Mouse (Mus musculus): ENCODE measurements around the gene Fam107a. TPM values are rescaled to one million over a fixed set of nuclear protein-coding genes. Genes with fewer than 3 reads are reported as not detected.

Gene Fam107a
- polyA plus RNA-seq, 1 experiment: 0.16 TPM

DNA sequence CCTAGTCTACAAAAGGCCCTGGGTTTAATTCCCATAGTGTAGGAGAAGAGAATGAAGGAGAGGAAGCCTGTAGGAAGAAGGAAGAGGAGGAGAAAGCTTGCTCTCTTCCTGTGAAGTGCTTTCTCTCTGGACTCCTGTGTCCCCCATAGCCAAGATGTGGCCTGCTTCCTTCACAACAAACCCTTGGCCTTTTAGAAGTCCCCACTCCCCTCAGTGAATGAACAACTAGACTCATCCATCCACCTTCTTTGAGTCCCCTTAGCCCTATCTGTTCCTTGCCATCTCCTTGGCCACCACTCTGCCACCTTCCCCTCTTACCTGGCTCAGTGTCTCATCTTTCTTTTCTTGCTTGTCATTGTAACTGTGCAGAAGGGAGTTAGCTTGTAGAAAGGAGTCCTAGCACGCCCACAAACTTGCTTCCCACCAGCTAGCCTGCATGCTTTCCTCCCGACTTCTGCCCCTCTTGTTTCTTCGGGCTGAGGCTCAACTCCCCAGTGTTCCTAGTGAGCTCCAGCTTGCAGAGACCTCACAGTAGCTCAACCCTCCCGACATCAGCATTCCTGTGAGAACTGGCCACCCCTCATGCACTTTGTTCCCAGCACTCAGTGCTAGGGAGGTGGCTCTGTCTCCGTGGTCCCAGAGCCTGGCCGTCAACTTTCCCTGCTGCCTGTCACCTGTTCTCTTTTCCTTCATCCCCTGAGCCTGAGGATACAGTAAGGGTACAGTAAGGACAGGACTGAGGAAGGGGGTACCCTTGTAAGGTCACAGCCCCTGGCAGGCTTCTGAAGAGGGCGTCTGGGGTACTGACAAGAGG, 60.1 kb downstream of the Fam107a start:
- Histone ChIP-seq H3K4me3 (ENCODE audit: low read depth, low read length) (peak overlapping the region; percentile 31), H3K4me1 (ENCODE audit: control insufficient read depth, insufficient read depth, insufficient read length, low read length) (peaks cover 18% of the 10 kb centered on the region; the same call in 1 of the 2 replicates), H3K27ac (ENCODE audit: insufficient read depth, low read depth, low read length) (peak overlapping the region; percentile 86), H3K36me3 (ENCODE audit: control insufficient read depth, insufficient read depth, low read length) (no peaks in the 10 kb centered on the region), H3K27me3 (ENCODE audit: control insufficient read depth, insufficient read depth, low read length) (no peaks in the 10 kb centered on the region)
- 35% methylated on average over 7 of the region's 7 CpGs for WGBS
- TF ChIP-seq POLR2A (IDR thresholded peaks at IDR 0.05; ENCODE audit: low read depth, low read length) (no peak), CTCF (IDR thresholded peaks at IDR 0.05; ENCODE audit: extremely low read depth, insufficient read length, insufficient replicate concordance, low read depth, low read length) (no peak)

DNA sequence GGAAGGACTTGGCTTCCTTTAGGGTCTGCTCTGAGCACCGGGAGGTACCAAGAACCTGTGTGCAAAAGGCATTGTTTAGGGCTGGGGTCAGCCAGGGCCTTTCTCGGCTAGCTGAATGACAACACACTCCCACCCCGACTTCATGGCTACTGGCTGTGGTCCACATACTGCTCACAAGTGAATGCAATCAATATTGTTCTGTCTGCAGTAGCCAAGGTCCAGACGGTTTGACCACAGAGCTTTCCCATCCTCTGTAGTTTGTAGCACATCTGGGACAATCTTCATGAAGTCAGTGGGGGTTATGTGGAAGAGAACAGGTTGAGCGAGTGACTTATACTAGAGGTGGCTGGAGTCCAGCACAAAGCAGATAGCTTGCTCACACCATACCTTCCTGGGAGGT, 60.9 kb downstream of the Fam107a start:
- no peak overlapping the region for H3K27ac ChIP-seq (ENCODE audit: insufficient read depth, low read depth, low read length)
- no peak for TF ChIP-seq CTCF (IDR thresholded peaks at IDR 0.05; ENCODE audit: extremely low read depth, insufficient read length, insufficient replicate concordance, low read depth, low read length)
- TF ChIP-seq POLR2A (IDR thresholded peaks at IDR 0.05; ENCODE audit: low read depth, low read length): no peak
- no peaks in the 10 kb centered on the region for H3K27me3 ChIP-seq (ENCODE audit: control insufficient read depth, insufficient read depth, low read length)
- H3K36me3 ChIP-seq (ENCODE audit: control insufficient read depth, insufficient read depth, low read length): no peaks in the 10 kb centered on the region
- H3K4me1 ChIP-seq (ENCODE audit: control insufficient read depth, insufficient read depth, insufficient read length, low read length): peaks cover 18% of the 10 kb centered on the region; the same call in 1 of the 2 replicates
- WGBS: 76% methylated on average over 5 of the region's 5 CpGs
- no peak overlapping the region for H3K4me3 ChIP-seq (ENCODE audit: low read depth, low read length)

DNA sequence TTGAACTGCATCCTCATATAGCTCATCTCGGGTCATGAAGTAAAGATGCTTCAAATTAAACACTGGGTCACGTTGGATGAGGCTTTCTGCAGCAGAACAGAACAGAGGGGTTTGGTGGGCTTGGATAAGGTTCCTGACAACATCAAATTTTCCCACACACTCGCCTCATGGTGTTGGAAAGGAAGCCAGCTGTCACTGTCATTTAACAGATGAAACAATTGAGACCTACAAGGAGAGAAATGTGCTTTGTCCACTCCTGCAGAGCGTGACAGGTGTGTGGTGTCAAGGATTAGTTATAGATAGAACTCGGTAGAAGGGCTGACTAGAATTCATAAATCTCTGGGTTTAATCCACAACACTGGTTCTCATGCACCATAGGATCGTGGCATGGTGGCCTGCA, 61.8 kb downstream of the Fam107a start:
- Histone ChIP-seq H3K27me3 (ENCODE audit: control insufficient read depth, insufficient read depth, low read length) (no peaks in the 10 kb centered on the region), H3K36me3 (ENCODE audit: control insufficient read depth, insufficient read depth, low read length) (no peaks in the 10 kb centered on the region), H3K4me1 (ENCODE audit: control insufficient read depth, insufficient read depth, insufficient read length, low read length) (peaks cover 21% of the 10 kb centered on the region; the same call in 1 of the 2 replicates), H3K27ac (ENCODE audit: insufficient read depth, low read depth, low read length) (no peak overlapping the region), H3K4me3 (ENCODE audit: low read depth, low read length) (no peak overlapping the region)
- 84% methylated on average over 6 of the region's 6 CpGs for whole genome bisulfite sequencing
- TF ChIP-seq CTCF (IDR thresholded peaks at IDR 0.05; ENCODE audit: extremely low read depth, insufficient read length, insufficient replicate concordance, low read depth, low read length): no peak
- no peak for TF ChIP-seq POLR2A (IDR thresholded peaks at IDR 0.05; ENCODE audit: low read depth, low read length)

DNA sequence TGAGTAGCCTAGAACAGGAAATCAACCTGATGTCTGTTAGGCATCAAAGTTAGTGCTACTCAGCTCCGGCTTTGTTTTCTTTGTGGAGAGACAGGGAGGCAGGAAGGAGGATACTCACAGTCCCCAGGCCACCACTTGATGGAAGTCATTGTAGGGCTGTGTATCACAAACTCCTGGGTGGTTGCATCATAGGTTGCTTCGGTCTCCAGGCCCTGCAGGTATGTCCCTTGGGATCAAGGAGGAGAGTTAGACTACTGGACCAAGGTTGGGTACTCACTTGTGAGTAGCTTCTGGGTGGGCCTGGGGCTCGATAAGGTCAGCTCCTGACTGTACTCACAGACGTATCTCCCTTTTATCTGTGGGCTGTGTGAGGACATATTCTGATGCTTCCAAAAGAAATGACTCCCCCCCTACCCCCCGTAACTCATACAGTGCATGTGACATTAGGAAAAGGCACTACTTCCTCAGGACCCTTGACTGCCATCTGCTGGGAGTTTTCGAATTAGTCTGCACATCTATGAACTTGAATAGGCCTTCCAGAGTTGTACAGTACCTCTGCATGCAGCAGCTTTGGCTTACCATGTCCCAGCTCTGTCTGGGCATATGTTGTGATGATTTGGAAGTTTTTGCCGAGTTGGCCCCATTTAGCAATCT, 62.6 kb downstream of the Fam107a start:
- H3K4me1 ChIP-seq (ENCODE audit: control insufficient read depth, insufficient read depth, insufficient read length, low read length): peaks cover 27% of the 10 kb centered on the region; the same call in 1 of the 2 replicates
- H3K27ac ChIP-seq (ENCODE audit: insufficient read depth, low read depth, low read length): no peak overlapping the region
- no peak overlapping the region for H3K4me3 ChIP-seq (ENCODE audit: low read depth, low read length)
- 68% methylated on average over 7 of the region's 7 CpGs for WGBS
- H3K36me3 ChIP-seq (ENCODE audit: control insufficient read depth, insufficient read depth, low read length): no peaks in the 10 kb centered on the region
- TF ChIP-seq CTCF (IDR thresholded peaks at IDR 0.05; ENCODE audit: extremely low read depth, insufficient read length, insufficient replicate concordance, low read depth, low read length) (no peak), POLR2A (IDR thresholded peaks at IDR 0.05; ENCODE audit: low read depth, low read length) (no peak)
- H3K27me3 ChIP-seq (ENCODE audit: control insufficient read depth, insufficient read depth, low read length): no peaks in the 10 kb centered on the region

DNA sequence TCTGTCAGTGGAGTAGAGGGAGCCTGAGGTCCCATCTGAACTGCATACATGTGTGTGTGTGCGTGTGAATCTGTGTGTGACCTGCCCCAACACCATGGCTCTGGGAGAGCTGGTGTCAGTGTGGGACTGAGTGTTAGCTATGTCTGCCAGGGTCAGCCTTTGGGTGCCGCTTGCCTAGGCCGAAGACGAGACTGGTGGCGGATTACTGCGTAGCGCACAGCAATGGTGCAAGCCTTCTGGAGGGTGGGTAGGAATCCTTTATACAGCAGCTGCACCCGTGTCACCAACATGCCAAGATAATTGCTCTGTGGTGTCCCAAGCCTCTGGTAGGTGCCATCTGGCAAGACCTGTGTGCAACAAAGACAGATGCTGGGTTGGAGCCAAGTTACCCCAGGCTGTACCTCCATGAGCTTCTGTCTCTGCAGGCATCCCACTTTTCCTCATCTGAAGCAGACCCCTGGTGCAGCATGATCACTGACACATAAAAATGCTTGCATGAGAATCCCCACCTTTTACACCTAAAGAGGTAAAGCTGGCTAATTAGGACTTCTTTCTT, 66.4 kb downstream of the Fam107a start:
- no peak overlapping the region for H3K27ac ChIP-seq (ENCODE audit: insufficient read depth, low read depth, low read length)
- H3K36me3 ChIP-seq (ENCODE audit: control insufficient read depth, insufficient read depth, low read length): no peaks in the 10 kb centered on the region
- no peak for TF ChIP-seq CTCF (IDR thresholded peaks at IDR 0.05; ENCODE audit: extremely low read depth, insufficient read length, insufficient replicate concordance, low read depth, low read length)
- no peak for TF ChIP-seq POLR2A (IDR thresholded peaks at IDR 0.05; ENCODE audit: low read depth, low read length)
- H3K27me3 ChIP-seq (ENCODE audit: control insufficient read depth, insufficient read depth, low read length): no peaks in the 10 kb centered on the region
- H3K4me3 ChIP-seq (ENCODE audit: low read depth, low read length): no peak overlapping the region
- 89% methylated on average over 8 of the region's 8 CpGs for WGBS
- H3K4me1 ChIP-seq (ENCODE audit: control insufficient read depth, insufficient read depth, insufficient read length, low read length): peaks cover 9% of the 10 kb centered on the region; the same call in 1 of the 2 replicates

DNA sequence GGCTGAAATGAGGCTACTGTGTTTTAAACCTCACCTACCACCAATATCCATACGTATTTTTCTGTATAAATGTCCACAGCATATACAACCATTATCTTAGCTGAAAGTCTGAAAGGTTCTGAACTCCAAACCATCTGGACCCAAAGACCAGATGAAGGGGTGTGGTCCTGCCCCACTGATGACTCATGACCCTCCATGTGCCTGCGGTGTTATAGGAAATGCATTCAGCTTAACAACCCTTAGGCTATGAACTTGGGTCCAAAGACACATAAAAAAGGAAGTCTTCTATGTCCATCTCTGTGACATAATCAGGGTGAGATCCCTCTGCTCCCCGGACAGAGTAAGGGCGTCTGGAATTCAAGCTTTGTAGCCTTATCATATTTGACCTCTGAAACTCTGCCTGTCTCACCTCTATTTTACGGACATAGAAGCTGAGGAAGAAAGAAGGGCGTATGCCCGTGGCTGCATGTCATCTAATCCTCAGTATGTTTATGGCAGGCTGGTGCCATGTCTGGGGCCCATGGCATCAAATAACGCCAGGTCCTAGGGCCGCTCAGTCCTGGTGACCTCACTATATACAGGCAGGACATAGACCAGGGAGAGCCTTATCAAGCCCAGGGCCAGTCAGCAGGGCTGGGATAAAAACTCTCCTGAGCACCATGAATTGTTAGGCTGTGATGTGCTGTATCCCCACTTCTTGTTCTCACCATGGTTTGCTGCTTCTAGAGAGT, 67.5 kb downstream of the Fam107a start:
- TF ChIP-seq POLR2A (IDR thresholded peaks at IDR 0.05; ENCODE audit: low read depth, low read length): no peak
- TF ChIP-seq CTCF (IDR thresholded peaks at IDR 0.05; ENCODE audit: extremely low read depth, insufficient read length, insufficient replicate concordance, low read depth, low read length): no peak
- Histone ChIP-seq H3K36me3 (ENCODE audit: control insufficient read depth, insufficient read depth, low read length) (no peaks in the 10 kb centered on the region), H3K27me3 (ENCODE audit: control insufficient read depth, insufficient read depth, low read length) (no peaks in the 10 kb centered on the region), H3K4me1 (ENCODE audit: control insufficient read depth, insufficient read depth, insufficient read length, low read length) (peaks cover 9% of the 10 kb centered on the region; the same call in 1 of the 2 replicates), H3K27ac (ENCODE audit: insufficient read depth, low read depth, low read length) (peak overlapping the region; percentile 24; the same call in 1 of the 2 replicates), H3K4me3 (ENCODE audit: low read depth, low read length) (no peak overlapping the region)
- 46% methylated on average over 9 of the region's 9 CpGs for WGBS

Data from small intestine, adult 2 months (tissue).